Mouse (Mus musculus): ENCODE data around the gene Jph3. TPM values are rescaled to one million over a fixed set of nuclear protein-coding genes. Genes with fewer than 3 reads are reported as not detected.
A peak's percentile ranks its signal among the peaks of the same experiment; 100 is the strongest.

Jph3 gene
- polyA plus RNA-seq (2012; rRNA removed) = 28.7 and 57.2 TPM in 2 replicates

DNA sequence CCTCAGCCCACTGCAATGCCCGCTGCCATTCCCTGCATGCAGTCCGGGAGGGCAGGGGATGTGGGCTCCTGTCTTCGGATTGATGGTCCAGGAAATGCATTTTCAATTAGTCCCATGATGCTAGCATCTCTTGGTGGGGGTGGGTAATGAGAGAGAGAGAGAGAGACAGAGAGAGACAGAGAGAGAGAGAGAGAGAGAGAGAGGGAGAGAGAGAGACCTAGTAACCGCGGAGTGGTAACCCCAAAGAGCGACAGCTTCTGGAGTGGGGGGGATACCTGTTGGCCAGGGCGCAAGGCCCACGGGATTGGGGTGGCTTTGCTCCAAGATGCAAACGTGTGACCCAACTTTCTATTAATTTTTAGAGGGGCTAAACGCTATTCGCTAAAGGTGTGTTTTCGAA, at the start of gene Jph3:
TSS of gene Jph3 (plus strand) at position 301 of the 400 bp plus-strand sequence.
- TF ChIP-seq CTCF (IDR thresholded peaks at IDR 0.05; ENCODE audit: borderline replicate concordance, extremely low read depth, insufficient read depth, insufficient read length) (no peak), POLR2A (IDR thresholded peaks at IDR 0.05; ENCODE audit: borderline replicate concordance, extremely low read depth, insufficient read depth, insufficient read length, poor library complexity, severe bottlenecking) (no peak)
- no peak for DNase-seq (ENCODE audit: low read depth)

DNA sequence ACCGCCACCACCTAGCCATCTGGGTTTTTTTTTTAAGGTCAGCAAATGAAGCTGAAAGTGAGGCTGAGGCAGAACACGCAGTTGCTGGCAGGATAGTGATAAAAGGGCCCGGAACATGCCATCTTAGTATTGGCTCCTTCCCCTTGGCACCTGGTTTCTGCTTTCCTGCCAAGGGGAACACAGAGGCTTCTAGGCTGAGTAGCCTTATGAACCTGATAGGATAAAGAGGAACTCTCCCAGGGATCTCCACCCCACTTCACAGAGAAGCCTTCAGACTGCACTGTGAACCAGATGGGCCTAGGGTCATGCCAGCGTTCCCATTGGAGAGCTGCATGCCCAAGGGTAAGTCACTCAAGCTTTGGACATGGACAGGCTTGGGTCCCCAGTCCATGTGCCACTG, 48.5 kb upstream of the Jph3 start:
- DNase-seq (ENCODE audit: low read depth) = no peak
- TF ChIP-seq POLR2A (IDR thresholded peaks at IDR 0.05; ENCODE audit: borderline replicate concordance, extremely low read depth, insufficient read depth, insufficient read length, poor library complexity, severe bottlenecking) = no peak
- no peak for TF ChIP-seq CTCF (IDR thresholded peaks at IDR 0.05; ENCODE audit: borderline replicate concordance, extremely low read depth, insufficient read depth, insufficient read length)

DNA sequence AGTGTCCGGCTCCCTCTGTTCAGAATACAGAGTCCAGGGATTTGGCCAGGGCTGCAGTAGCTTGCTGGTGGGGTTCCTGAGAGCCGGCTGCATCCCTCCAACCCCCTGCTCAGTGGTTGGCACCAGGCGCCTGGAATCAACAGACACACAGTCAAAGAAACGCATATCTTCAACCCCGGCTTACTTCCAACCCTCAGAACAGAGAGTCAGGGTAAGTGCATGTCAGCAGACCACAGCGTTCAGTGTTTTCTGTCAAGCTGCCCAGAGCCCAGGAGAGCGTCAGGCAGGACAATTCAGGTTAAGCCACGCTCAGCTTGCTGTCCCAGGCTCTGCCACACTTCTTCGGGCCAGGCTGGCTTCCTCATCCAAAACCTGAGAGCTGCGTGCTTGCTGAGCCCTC, 48.0 kb upstream of the Jph3 start:
- TF ChIP-seq CTCF (IDR thresholded peaks at IDR 0.05; ENCODE audit: borderline replicate concordance, extremely low read depth, insufficient read depth, insufficient read length) = no peak
- TF ChIP-seq POLR2A (IDR thresholded peaks at IDR 0.05; ENCODE audit: borderline replicate concordance, extremely low read depth, insufficient read depth, insufficient read length, poor library complexity, severe bottlenecking) = no peak
- DNase-seq (ENCODE audit: low read depth) = no peak

- DNase-seq (ENCODE audit: low read depth) = no peak
- TF ChIP-seq CTCF (IDR thresholded peaks at IDR 0.05; ENCODE audit: borderline replicate concordance, extremely low read depth, insufficient read depth, insufficient read length) (no peak), POLR2A (IDR thresholded peaks at IDR 0.05; ENCODE audit: borderline replicate concordance, extremely low read depth, insufficient read depth, insufficient read length, poor library complexity, severe bottlenecking) (no peak)
These were observed 46.2 kb upstream of the Jph3 start for GRCm38 (mm10) chr8:121683083-121683832.

DNA sequence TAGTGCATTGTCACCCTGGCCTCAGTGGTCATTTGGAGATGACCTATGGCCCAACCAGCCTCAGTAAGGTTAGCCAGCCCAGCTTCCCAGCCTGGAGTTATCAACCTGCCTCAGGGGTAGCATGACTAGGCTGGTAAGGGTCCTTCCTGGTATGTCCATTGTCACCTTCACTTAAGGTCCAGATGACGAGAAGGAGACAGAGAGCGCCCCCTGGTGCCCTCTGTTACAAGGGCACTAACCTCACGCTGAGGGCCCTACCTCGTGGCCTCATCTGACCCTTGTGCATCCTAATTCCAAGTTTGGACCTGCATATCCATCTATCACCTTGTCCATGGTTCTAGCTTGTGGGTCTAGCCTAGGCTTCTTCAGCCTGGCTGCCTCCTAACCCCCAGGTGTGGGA, 44.0 kb upstream of the Jph3 start:
- no peak for TF ChIP-seq POLR2A (IDR thresholded peaks at IDR 0.05; ENCODE audit: borderline replicate concordance, extremely low read depth, insufficient read depth, insufficient read length, poor library complexity, severe bottlenecking)
- TF ChIP-seq CTCF (IDR thresholded peaks at IDR 0.05; ENCODE audit: borderline replicate concordance, extremely low read depth, insufficient read depth, insufficient read length) = peak; percentile 56; the same call in 1 of the 2 replicates
- DNase-seq (ENCODE audit: low read depth) = peak; percentile 36

GRCm38 (mm10) chr8:121687455-121688161, 41.8 kb upstream of the Jph3 start:
- no peak for TF ChIP-seq POLR2A (IDR thresholded peaks at IDR 0.05; ENCODE audit: borderline replicate concordance, extremely low read depth, insufficient read depth, insufficient read length, poor library complexity, severe bottlenecking)
- no peak for TF ChIP-seq CTCF (IDR thresholded peaks at IDR 0.05; ENCODE audit: borderline replicate concordance, extremely low read depth, insufficient read depth, insufficient read length)
- peak; percentile 86 for DNase-seq (ENCODE audit: low read depth)

DNA sequence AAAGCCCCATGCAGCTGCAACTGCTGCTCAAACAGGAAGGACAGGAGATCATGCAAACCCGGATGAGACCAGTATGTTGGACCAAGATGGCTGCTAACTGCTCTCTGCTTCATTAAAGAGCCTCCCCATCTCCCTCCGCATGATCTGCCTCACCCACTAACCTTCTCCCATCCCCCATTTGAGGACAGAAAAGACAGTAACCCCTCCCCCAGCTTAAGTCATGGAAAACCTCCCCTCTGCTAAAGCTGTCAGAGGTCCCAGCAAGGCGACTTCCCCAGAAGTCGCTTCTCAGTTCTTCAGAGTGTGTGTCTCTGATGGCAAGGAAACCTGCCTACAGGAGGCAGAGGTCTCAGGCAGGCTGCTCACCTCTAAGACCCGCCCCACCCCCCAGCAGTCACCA, 40.9 kb upstream of the Jph3 start:
- no peak for DNase-seq (ENCODE audit: low read depth)
- TF ChIP-seq CTCF (IDR thresholded peaks at IDR 0.05; ENCODE audit: borderline replicate concordance, extremely low read depth, insufficient read depth, insufficient read length) (no peak), POLR2A (IDR thresholded peaks at IDR 0.05; ENCODE audit: borderline replicate concordance, extremely low read depth, insufficient read depth, insufficient read length, poor library complexity, severe bottlenecking) (no peak)

- TF ChIP-seq CTCF (IDR thresholded peaks at IDR 0.05; ENCODE audit: borderline replicate concordance, extremely low read depth, insufficient read depth, insufficient read length) (peak; percentile 71), POLR2A (IDR thresholded peaks at IDR 0.05; ENCODE audit: borderline replicate concordance, extremely low read depth, insufficient read depth, insufficient read length, poor library complexity, severe bottlenecking) (no peak)
- DNase-seq (ENCODE audit: low read depth) = peak; percentile 18
These were observed 35.0 kb upstream of the Jph3 start for GRCm38 (mm10) chr8:121694453-121694852.

DNA sequence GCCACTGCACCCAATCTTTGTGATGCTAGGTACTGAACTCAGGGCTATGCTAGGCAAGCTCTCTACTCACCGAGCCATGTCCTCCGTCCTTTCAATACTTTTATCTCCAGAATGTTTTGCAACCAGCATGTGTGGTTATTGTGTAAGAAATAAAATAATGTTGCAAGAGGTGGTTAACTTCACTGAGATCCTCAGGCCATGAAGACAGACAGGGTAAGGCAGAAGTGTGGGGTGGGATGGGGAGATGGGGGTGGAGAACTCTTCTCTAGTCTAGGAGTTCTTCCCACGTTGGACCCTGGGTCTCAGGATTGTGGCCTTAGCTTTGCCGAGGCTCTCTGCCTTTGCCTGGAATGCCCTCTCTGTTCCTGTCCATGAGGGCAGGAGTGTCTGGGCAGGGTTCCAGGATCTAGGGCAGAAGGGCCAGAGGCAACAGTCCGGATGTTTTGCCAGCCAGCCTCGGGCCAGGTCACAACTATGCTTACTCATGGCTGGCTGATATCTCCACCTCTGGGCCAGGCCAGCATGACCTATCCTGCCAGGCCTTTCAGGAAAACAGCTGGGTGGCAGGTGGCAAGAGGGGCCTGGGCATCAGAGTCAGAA, 33.7 kb upstream of the Jph3 start:
- TF ChIP-seq CTCF (IDR thresholded peaks at IDR 0.05; ENCODE audit: borderline replicate concordance, extremely low read depth, insufficient read depth, insufficient read length) (no peak), POLR2A (IDR thresholded peaks at IDR 0.05; ENCODE audit: borderline replicate concordance, extremely low read depth, insufficient read depth, insufficient read length, poor library complexity, severe bottlenecking) (no peak)
- no peak for DNase-seq (ENCODE audit: low read depth)

GRCm38 (mm10) chr8:121697735-121698614, 31.4 kb upstream of the Jph3 start:
- TF ChIP-seq POLR2A (IDR thresholded peaks at IDR 0.05; ENCODE audit: borderline replicate concordance, extremely low read depth, insufficient read depth, insufficient read length, poor library complexity, severe bottlenecking) = no peak
- TF ChIP-seq CTCF (IDR thresholded peaks at IDR 0.05; ENCODE audit: borderline replicate concordance, extremely low read depth, insufficient read depth, insufficient read length) = no peak
- peak; percentile 83 for DNase-seq (ENCODE audit: low read depth)

Measured in brain, embryonic 14.5 days (tissue).